Mouse (Mus musculus) heart, embryonic 13.5 days (tissue): Measurements from ENCODE around the gene Xrcc5. TPM values are rescaled to one million over a fixed set of nuclear protein-coding genes. Genes with fewer than 3 reads are reported as not detected.
A peak's percentile ranks its signal among the peaks of the same experiment; 100 is the strongest.

Experiments
- ATAC-seq: fragments of 200-750 bp; cut with Nextera tagmentation; 2 replicates; pipeline ENCODE4 v1.8.0; 2017; ENCODE audit warnings: moderate TSS enrichment; ENCODE audit not compliant: insufficient number of reproducible peaks, low FRiP score, low TSS enrichment; ENCODE audit errors: extremely low read depth
- H3K27ac ChIP-seq: fragments of 300-500 bp; sonication (generic); replicated peaks from 2 replicates; pipeline ENCODE4 v1.5.1; 2015; ENCODE audit warnings: moderate library complexity, mild to moderate bottlenecking, inconsistent platforms
- H3K27me3 ChIP-seq: fragments of 300-500 bp; sonication (generic); replicated peaks from 2 replicates; pipeline ENCODE4 v1.6.1; 2015; ENCODE audit warnings: mild to moderate bottlenecking, inconsistent platforms
- H3K36me3 ChIP-seq: fragments of 300-500 bp; sonication (generic); 2 replicates; pipeline ENCODE4 v1.6.1; 2015; ENCODE audit warnings: mild to moderate bottlenecking, inconsistent platforms
- H3K4me1 ChIP-seq: fragments of 300-500 bp; sonication (generic); 2 replicates; pipeline ENCODE4 v1.6.1; 2015; ENCODE audit warnings: inconsistent platforms
- H3K4me2 ChIP-seq: fragments of 300-500 bp; sonication (generic); 2 replicates; pipeline ENCODE4 v1.6.1; 2015; ENCODE audit warnings: inconsistent platforms, mild to moderate bottlenecking, moderate library complexity
- H3K4me3 ChIP-seq: fragments of 300-500 bp; sonication (generic); 2 replicates; pipeline ENCODE4 v1.5.1; 2015; ENCODE audit warnings: moderate library complexity, mild to moderate bottlenecking, inconsistent platforms
- H3K9ac ChIP-seq: fragments of 300-500 bp; sonication (generic); 2 replicates; pipeline ENCODE4 v1.6.1; 2015; ENCODE audit warnings: inconsistent platforms, mild to moderate bottlenecking, moderate library complexity
- H3K9me3 ChIP-seq: fragments of 300-500 bp; sonication (generic); 2 replicates; pipeline ENCODE4 v1.6.1; 2016; ENCODE audit warnings: inconsistent platforms
- WGBS: fragments of 180-500 bp; shearing (Covaris S2); methylation state at CpG from one replicate; pipeline ENCODE4 v1.1.7; 2015; ENCODE audit warnings: mixed read lengths; 5-methylcytosine and 5-hydroxymethylcytosine counted together
- polyA plus RNA-seq: library from polyadenylated mRNA; unstranded; fragments of >200 nt; fragmentation: Nextera tagmentation; extraction: Ambion mirVana; gene quantifications from 2 replicates; pipeline ENCODE4 v1.2.1, GENCODE M21; 2015

Gene Xrcc5
- polyA plus RNA-seq, 1 experiment from 2014 or later, result 18.1 TPM

DNA sequence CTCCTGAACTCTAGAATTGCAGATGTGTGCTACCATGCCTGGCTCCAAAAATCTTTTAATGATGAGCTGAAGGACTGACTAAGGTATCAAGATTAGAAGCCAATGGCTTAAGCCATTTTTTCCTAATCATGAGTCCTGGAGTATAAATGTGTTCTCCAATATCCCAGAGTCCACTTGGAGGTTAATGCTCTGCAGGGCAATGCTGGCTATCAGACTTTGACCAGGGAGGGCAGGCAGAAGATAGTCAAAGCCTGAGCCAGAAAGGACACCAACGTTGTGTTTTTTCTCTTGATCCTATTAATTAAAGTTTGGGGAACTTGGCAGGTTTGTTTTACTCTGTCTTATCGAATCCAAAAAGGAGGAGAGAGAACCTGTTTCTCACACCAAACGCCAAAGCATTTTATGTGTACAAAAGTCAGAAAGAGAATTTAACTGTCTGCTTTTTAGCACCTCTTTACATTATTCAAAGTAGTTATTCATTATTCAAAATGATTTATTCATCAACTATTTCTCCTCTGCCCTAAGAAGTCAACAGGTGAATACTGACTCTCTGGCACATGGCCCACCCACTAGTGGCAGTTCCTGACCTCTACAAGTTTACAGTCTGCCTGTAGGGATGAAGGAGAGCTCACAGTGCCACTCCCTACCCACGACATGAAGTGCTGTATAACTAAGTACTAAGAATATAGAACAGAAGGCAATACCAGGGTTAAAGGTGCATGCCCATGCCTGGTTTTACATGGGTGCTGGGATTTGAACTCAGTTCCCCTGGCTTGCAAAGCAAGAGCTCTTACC lies 13.2 kb upstream of the Xrcc5 start:
- no peaks in the 10 kb centered on the region for H3K9me3 ChIP-seq
- H3K4me2 ChIP-seq, result no peak overlapping the region
- ATAC-seq, result no peak
- H3K27ac ChIP-seq, result no peak overlapping the region
- WGBS, result 61% methylated on average over 4 of the region's 4 CpGs
- no peak overlapping the region for H3K4me3 ChIP-seq
- no peak overlapping the region for H3K9ac ChIP-seq
- H3K4me1 ChIP-seq, result no peaks in the 10 kb centered on the region
- H3K36me3 ChIP-seq, result no peaks in the 10 kb centered on the region
- H3K27me3 ChIP-seq, result no peaks in the 10 kb centered on the region

- Histone ChIP-seq H3K9ac (no peak overlapping the region), H3K36me3 (no peaks in the 10 kb centered on the region), H3K27ac (no peak overlapping the region), H3K9me3 (no peaks in the 10 kb centered on the region), H3K27me3 (no peaks in the 10 kb centered on the region), H3K4me3 (no peak overlapping the region), H3K4me1 (no peaks in the 10 kb centered on the region), H3K4me2 (no peak overlapping the region)
- ATAC-seq, result no peak
- WGBS, result 63% methylated on average over 8 of the region's 8 CpGs
Observed at GRCm38 (mm10) chr1:72295746-72296145, 11.5 kb upstream of the Xrcc5 start.

DNA sequence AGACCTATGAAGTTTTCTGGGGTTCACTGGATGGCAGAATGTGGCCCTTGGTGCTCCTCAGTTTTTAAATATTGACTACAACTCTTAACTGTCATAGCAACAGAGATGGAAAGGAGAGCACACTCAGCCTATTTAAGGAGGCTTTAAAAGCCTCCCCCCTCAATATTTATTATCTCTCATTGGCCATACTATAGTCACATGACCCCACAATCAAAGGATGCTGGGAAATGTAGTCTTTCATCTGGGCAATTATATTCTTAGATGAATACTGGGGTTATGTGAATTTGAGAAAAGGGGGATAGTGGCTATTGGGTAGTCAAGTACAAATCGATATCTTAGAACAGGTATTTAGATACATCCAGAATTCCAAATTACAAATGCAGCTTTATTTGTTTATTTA lies 5.4 kb upstream of the Xrcc5 start:
- H3K4me1 ChIP-seq, result peaks cover 3% of the 10 kb centered on the region; the same call in 1 of the 2 replicates
- H3K4me2 ChIP-seq, result no peak overlapping the region
- no peaks in the 10 kb centered on the region for H3K27me3 ChIP-seq
- WGBS, result 65% methylated on average over 1 of the region's 1 CpGs
- no peaks in the 10 kb centered on the region for H3K36me3 ChIP-seq
- H3K4me3 ChIP-seq, result no peak overlapping the region
- no peak for ATAC-seq
- H3K9ac ChIP-seq, result no peak overlapping the region
- H3K27ac ChIP-seq, result no peak overlapping the region
- H3K9me3 ChIP-seq, result no peaks in the 10 kb centered on the region

DNA sequence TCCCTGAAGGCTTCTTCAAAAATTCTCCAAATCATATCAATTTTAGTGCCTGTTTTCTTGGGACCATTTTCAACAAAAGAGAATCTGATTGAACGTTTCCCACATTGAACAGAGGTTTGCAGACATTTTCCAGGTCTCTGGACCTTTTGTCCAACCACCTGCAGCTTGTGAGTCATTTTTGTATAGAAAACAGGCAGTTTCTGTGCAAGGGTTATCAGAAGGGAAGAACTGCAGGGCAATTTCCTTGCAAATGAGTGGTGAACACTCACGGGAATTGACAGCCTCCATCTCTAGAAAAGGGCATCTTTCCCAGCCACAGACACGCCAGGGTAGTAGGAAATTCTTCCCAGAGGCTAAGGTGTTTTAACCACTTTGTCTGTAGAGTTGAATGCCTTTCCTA lies 980 bp upstream of the Xrcc5 start:
- peaks cover 9% of the 10 kb centered on the region; the same call in 1 of the 2 replicates for H3K4me1 ChIP-seq
- H3K9ac ChIP-seq, result no peak overlapping the region
- 56% methylated on average over 3 of the region's 3 CpGs for WGBS
- no peaks in the 10 kb centered on the region for H3K9me3 ChIP-seq
- ATAC-seq, result no peak
- H3K27ac ChIP-seq, result 0 out of 2 replicates have a peak overlapping the region, but pooled peaks have one; percentile 73
- H3K27me3 ChIP-seq, result no peaks in the 10 kb centered on the region
- no peaks in the 10 kb centered on the region for H3K36me3 ChIP-seq
- H3K4me3 ChIP-seq, result peak overlapping the region; percentile 61; the same call in 1 of the 2 replicates
- H3K4me2 ChIP-seq, result peak overlapping the region; percentile 72

DNA sequence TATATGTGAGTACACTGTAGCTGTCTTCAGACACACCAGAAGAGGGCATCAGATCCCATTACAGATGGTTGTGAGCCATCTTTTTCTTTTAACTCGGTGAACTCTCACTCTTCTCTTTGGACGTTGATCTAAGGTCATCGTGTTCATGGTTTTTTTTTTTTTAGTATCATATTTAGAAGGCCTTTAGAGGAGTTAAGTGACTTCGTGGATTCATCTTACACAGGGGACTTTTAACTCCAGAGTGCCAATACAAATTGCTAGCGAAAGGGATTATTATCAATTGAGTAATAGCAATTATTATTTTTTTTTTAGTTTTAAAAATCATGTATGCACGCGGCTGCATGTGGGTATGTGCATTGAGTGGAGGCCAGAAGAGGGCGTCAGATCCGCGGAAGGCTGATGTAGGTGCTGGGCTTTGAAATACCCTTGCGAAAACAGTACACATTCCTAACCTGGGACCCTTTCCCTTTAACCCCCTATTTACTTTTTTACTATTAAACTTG lies 491 bp upstream of the Xrcc5 start:
- 3% methylated on average over 11 of the region's 11 CpGs for whole genome bisulfite sequencing
- Histone ChIP-seq H3K9ac (peak overlapping the region; percentile 81), H3K4me2 (peak overlapping the region; percentile 72), H3K4me3 (peak overlapping the region; percentile 61), H3K27ac (peak overlapping the region; percentile 73), H3K9me3 (no peaks in the 10 kb centered on the region), H3K36me3 (peaks cover under 1% of the 10 kb centered on the region; the same call in 1 of the 2 replicates), H3K27me3 (no peaks in the 10 kb centered on the region; the same call in 1 of the 2 replicates), H3K4me1 (peaks cover 9% of the 10 kb centered on the region; the same call in 1 of the 2 replicates)
- peak; percentile 61; the same call in 1 of the 2 replicates for ATAC-seq

DNA sequence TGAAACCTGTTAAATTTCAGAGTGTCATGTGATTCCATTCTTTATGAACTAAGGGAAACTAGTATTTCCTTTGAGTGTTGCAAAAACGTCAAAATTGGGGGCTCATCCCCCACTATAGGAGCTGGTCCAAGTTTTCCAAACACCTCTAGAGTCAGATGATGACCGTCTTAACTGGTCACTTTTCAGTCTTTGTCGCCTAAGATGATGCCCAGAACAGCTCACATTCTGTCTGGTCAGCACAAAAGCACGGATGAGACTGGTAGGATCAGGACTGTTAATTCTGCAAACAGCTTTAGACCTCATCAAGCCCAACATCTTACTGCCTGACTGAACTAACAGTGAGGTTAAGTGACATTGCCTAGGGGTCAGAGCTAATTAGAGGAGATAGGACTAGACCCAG lies 1.7 kb downstream of the Xrcc5 start:
- Histone ChIP-seq H3K4me2 (no peak overlapping the region), H3K9me3 (no peaks in the 10 kb centered on the region), H3K27me3 (peaks cover 5% of the 10 kb centered on the region; the same call in 1 of the 2 replicates), H3K36me3 (peaks cover 17% of the 10 kb centered on the region), H3K4me1 (peaks cover 9% of the 10 kb centered on the region; the same call in 1 of the 2 replicates), H3K4me3 (no peak overlapping the region), H3K9ac (no peak overlapping the region), H3K27ac (no peak overlapping the region)
- 56% methylated on average over 4 of the region's 4 CpGs for WGBS
- ATAC-seq, result no peak

DNA sequence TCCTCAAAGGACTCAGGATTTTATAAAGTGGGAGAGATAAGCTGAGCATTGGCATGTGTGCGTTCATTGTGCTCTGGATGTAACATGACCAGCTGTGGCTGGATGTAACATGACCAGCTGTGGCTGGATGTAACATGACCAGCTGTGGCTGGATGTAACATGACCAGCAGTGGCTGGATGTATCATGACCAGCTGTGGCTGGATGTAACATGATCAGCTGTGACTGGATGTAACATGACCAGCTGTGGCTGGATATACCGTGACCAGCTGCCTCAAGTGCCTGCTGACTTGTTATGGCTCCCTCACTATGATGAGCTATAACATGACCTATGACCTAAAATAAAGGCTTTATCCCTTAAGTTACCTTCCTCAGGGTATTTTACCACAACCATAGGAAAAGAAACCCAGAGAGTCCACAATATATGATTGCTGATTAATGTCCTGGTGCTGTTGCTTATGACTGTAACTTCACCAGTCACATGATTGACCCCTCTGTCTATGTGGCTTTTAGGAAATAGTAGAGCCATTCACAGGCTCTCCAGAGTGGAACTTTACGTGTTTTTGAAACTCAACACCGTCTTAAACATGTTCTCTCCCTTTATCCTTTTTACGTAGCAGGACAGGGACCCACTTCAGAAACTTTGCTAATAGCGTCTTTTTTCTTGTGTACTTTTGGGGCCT lies 2.7 kb downstream of the Xrcc5 start:
- no peak overlapping the region for H3K9ac ChIP-seq
- no peak overlapping the region for H3K4me2 ChIP-seq
- 75% methylated on average over 6 of the region's 6 CpGs for WGBS
- H3K27ac ChIP-seq, result no peak overlapping the region
- H3K4me3 ChIP-seq, result no peak overlapping the region
- no peak for ATAC-seq
- H3K4me1 ChIP-seq, result peaks cover 9% of the 10 kb centered on the region; the same call in 1 of the 2 replicates
- H3K36me3 ChIP-seq, result peaks cover 21% of the 10 kb centered on the region
- no peaks in the 10 kb centered on the region for H3K9me3 ChIP-seq
- H3K27me3 ChIP-seq, result peaks cover 15% of the 10 kb centered on the region; the same call in 1 of the 2 replicates

DNA sequence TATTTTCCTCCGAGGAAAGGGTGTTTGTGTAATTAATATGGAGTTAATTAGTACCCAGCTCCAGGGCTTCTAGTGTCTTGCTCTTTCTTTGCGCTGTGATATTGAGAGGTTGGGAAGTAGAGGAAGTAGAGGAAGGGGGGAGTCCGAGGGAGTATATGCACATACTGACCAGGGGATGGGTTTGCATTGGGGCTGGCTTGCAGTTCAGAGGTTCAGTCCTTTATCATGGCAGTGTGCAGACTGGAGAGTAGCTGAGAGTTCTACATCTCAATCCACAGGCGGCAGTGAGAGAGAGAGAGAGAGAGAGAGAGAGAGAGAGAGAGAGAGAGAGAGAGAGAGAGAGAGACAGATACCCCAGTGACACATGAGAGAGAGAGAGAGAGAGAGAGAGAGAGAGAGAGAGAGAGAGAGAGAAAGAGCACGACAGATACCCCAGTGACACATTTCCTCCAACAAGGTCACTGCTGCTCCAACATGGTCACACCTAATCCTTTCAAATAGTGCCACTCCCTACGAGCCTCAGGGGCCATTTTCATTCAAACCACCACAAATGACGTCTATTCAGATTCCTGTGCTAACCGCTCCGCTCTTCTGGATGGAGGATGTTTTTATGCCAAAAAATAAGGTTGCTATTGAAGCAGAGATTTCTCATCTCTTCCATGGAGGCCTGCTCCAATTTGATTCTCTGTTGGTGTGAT lies 5.6 kb downstream of the Xrcc5 start:
- no peaks in the 10 kb centered on the region for H3K9me3 ChIP-seq
- no peak overlapping the region for H3K9ac ChIP-seq
- no peak overlapping the region for H3K4me3 ChIP-seq
- peaks cover 39% of the 10 kb centered on the region for H3K36me3 ChIP-seq
- H3K4me1 ChIP-seq, result 0 out of 2 replicates have a peak, but pooled peaks cover 6% of the 10 kb centered on the region
- WGBS, result 83% methylated on average over 9 of the region's 9 CpGs
- no peak for ATAC-seq
- peaks cover 24% of the 10 kb centered on the region for H3K27me3 ChIP-seq
- no peak overlapping the region for H3K4me2 ChIP-seq
- no peak overlapping the region for H3K27ac ChIP-seq

GRCm38 (mm10) chr1:72313399-72314039 lies 6.3 kb downstream of the Xrcc5 start:
- H3K9ac ChIP-seq, result no peak overlapping the region
- no peaks in the 10 kb centered on the region for H3K9me3 ChIP-seq
- H3K4me1 ChIP-seq, result no peaks in the 10 kb centered on the region
- 68% methylated on average over 5 of the region's 5 CpGs for WGBS
- no peak overlapping the region for H3K4me3 ChIP-seq
- H3K4me2 ChIP-seq, result no peak overlapping the region
- H3K27me3 ChIP-seq, result peaks cover 31% of the 10 kb centered on the region
- ATAC-seq, result no peak
- H3K27ac ChIP-seq, result no peak overlapping the region
- H3K36me3 ChIP-seq, result peaks cover 43% of the 10 kb centered on the region

DNA sequence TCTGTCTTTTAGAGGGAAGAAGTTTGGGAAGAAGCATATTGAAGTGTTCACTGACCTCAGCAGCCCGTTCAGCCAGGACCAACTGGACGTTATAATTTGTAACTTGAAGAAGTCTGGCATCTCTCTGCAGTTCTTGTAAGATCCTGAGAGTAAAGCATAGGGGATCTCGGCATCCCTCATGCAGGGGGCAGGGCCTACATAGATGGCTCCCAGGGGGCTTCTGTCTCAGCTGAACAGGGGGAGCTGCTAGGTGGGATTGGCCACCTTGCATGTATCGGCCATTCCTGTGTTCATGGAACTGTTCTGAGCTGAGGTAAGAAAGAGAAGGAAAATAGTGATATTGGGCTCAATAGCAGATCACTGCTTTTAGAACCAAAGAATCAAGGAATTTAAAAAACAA lies 8.2 kb downstream of the Xrcc5 start:
- Histone ChIP-seq H3K4me2 (no peak overlapping the region), H3K27me3 (peaks cover 32% of the 10 kb centered on the region), H3K36me3 (peaks cover 60% of the 10 kb centered on the region), H3K4me1 (no peaks in the 10 kb centered on the region), H3K9me3 (no peaks in the 10 kb centered on the region), H3K27ac (no peak overlapping the region), H3K9ac (no peak overlapping the region), H3K4me3 (no peak overlapping the region)
- no peak for ATAC-seq
- WGBS, result 83% methylated on average over 4 of the region's 4 CpGs
